Mouse (Mus musculus) spleen, adult 2 months (tissue): ENCODE measurements around the gene Krt35.

Source experiments
- CTCF ChIP-seq: fragments of 200-500 bp; IDR thresholded peaks from 2 replicates; pipeline ENCODE4 v1.5.1; 2011; ENCODE audit warnings: mild to moderate bottlenecking, inconsistent platforms; ENCODE audit not compliant: insufficient read depth, insufficient read length, insufficient replicate concordance; ENCODE audit errors: extremely low read depth
- POLR2A ChIP-seq: fragments of 200-500 bp; IDR thresholded peaks from 2 replicates; pipeline ENCODE4 v1.6.1; 2011; ENCODE audit warnings: low read depth, low read length, inconsistent platforms

- TF ChIP-seq CTCF, result no peak
- TF ChIP-seq POLR2A, result no peak
Measured at GRCm38 (mm10) chr11:100121466-100121865, 25.4 kb upstream of the Krt35 start, which contains the start of gene Krt13.
